Mouse (Mus musculus): ENCODE results near the gene Dmrt3.

Dmrt3 gene

GRCm38 (mm10) chr19:25610015-25610410 lies at the start of gene Dmrt3:
TSS of gene Dmrt3 (plus strand) at chr19:25610301.
- DNase-seq = no peak

DNA sequence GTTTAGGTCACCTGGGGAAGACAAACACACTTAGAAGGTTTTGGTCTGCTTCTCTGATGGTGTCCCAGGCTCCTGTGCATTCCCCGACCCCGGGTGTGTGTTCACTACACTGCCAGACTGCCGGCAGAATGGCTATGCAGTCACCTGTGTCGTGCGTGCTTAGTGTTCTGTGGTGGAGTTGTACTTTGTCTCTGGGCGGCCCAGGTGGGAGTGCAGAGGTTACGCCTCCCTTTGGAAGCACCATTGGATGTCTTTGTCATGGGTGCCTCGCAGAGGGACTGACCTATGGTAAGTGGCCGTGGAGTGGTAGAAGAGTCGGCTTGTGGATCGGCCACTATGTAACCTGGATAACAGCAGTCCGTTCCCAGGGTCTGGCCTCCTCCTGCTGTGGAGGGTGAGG lies 45.7 kb upstream of the Dmrt3 start:
- peak in 1 of 2 experiments; percentile 2 for DNase-seq

- no peak for DNase-seq
These were observed 40.3 kb upstream of the Dmrt3 start for GRCm38 (mm10) chr19:25569778-25570177.

DNA sequence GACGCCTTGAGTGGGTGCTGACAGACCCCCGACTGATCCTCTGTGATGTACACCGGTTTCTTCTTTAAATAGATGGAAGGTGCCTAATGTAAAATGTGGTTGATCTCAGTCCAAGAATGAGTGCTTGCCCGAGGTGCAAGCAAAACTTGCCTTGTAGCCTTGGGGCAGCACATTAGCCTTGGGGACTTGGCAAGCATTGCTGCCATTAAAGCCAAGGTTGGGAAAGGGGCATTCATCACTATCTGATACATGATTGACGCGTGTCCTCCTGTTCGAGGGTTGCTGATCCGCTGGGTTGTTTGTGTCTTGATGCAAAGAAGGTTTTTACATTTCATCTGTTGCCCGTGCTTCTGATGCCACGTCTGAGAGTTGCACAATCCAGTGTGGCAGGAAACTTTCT lies 35.7 kb upstream of the Dmrt3 start:
- DNase-seq = no peak

DNA sequence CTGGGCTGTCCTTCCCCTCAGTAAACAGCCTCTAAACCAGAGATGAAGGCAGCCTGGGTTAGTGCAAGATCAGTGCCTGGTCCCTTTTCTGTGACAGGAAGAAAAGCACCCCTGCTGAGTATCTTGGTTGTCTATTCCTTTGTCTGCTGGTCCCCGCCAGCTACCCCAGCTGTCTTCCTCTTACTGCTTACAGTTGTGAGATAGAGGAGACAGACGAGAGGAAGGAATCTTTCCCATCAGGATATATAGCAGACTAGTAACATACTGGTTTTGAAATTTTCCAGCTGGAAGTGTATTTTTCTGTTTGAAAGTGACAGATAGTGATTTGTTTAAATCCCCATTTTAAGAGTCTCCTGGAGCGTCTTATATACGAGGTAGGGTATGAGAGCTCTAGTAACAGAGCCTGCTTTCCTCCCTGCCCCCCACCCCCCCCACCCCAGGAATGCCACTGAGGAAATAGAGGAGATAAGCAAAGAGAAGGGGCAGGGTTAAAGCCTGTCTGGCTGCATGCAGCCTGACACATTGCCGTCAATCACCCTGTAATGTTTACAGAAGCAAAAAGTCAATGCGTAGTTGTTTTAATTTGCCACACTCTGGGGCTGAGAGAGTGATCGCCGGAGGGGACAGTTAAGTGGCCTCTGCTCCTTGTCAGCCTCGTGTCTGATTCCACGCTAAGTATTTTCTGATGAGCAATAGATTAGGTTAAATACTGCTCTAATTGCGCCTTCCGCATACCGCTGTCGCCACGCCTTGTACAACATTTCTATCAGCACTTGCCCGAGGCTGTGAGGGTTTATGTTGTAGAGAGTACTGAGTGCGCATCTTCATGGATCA lies 34.9 kb upstream of the Dmrt3 start:
- DNase-seq = no peak

DNA sequence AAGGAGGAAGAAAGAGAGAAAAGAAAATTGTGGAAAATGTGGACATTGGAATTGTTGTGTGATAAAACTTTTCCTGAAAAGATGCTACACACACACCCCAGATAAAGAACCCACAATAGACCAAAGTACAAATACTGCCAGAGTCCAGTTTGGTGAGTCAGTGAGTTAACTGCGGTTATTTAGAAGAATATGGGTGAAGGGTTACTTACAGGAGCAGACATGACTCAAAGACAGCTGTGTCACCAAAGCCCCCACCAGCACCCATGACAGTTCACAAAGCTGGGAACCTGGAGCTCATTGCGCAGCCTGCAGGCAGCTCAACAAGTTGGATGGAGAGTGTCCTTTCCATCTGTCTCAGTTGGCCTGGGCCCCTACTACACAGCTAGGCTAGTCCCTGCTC lies 31.7 kb upstream of the Dmrt3 start:
- no peak for DNase-seq

- peak in 1 of 2 experiments; percentile 17 for DNase-seq
These were observed 30.7 kb upstream of the Dmrt3 start for GRCm38 (mm10) chr19:25579440-25579839.

GRCm38 (mm10) chr19:25597717-25598232 lies 12.3 kb upstream of the Dmrt3 start:
- no peak for DNase-seq

DNA sequence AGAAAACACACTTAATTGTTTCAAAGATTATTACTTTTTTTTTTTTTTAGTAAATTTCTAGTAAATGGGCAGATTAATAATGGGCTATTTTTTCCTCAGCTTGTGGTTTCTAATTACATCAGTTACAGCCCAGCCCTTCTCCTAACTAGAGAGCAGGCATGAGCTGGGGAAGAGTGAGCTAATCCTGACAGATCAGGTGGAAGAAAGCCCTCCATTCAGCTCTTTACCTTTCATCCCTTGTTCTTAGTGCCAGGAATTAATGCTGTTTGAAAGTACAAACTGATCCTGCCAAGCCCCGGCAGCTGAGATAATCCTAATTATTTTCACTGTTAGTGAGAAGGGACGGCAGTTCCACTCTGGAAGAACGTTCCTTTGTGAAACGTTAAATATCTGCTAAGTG lies 11.5 kb upstream of the Dmrt3 start:
- no peak for DNase-seq

DNA sequence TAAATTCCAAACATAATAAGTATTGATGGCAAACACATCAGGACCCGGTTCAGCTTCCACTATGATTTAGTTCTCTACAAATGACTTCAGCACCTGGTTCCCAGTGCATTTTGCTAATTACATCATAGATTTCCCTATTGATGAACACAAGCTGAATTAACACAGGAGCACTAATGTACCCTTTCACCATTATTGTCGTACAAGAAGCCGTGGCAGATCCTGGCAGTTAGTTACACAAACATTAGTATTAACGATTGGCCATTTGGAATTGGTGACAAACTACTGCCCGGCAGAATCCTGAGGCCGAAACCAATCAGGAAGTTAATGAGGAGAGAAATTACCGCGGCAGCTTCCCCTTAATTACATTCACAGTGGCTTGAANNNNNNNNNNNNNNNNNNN lies 8.1 kb upstream of the Dmrt3 start:
- DNase-seq = no peak

DNA sequence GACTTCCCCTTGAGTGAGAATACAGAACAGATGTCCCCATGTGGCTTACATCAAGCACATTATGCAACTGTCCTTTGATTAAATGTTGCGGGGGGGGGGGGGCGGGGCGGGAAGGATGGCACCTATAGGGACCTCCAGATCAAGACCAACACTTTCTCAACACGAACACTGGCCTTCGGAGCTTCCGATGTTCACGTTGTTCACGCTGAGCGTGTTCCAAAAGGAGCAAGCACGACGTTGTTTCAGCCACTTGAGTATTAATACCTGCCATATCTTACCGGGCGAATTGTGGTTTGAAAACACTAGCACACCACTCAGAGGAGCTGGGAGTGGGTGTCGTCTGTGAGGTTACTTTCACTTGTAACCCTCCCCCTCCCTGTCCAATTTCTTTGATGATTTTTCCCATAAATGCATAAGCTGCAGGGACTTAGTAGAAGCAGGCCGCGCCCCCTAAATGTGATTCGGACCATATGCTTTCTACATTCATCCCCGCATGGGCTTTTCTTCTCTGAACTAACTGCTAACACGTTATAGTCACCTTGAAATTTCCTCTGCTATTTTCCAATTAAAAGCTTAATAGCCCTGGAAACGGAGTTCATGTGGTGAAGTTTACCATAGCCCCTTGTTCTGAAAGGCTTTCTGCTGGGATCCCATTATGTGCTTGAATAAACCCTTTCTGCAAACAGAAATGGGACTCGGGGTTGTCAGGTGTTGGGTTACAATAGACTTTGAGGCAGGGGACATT lies 2.5 kb upstream of the Dmrt3 start:
- DNase-seq = no peak

- no peak for DNase-seq
These were observed 1.9 kb upstream of the Dmrt3 start for GRCm38 (mm10) chr19:25608206-25608580.

DNA sequence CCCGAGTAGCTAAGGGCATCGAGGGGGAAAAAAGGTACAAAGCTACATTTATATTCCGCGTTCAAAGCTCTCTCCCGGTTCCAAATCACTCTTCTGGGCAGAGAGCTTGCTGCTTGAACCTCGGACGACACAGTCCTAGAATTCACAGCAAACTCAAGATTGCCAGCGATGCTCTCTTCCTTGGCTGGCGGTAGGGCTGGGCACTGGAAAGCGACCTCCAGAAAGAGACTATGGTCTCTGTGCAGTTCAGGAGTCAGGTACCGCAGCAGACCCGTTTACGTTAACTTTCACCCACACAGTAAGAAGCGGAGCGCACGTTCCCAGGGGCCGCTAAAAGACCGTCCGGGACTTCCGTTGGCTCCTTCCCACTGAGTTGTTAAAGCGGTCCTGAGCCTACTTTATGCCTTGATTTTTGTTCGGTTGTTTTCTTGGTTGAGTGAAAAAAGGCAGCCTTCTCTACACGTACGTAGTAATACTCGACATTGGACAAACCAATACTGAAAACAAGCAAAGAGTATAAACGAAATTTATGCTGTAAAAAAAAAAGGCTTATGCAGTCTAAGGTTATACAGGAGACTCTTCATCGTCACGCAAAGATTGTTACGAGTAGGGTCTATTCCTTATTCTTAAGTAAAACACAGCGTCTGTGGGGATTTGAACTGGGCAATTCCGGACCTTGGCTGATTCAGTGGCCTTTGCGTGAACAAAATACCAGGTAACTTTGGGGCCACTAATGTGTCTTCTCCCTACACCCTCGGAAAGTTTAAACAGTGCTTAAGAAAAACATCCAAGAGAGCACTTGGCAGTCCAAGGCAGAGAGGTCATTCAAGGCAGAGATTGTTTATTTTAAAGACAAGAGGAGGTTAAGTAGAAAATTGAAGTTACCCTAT lies 895 bp upstream of the Dmrt3 start:
- DNase-seq = no peak

GRCm38 (mm10) chr19:25610411-25611111 lies 460 bp downstream of the Dmrt3 start:
- peak in 1 of 2 experiments; percentile 39 for DNase-seq

- no peak for DNase-seq
These were observed 1.0 kb downstream of the Dmrt3 start for GRCm38 (mm10) chr19:25611116-25611515.

DNA sequence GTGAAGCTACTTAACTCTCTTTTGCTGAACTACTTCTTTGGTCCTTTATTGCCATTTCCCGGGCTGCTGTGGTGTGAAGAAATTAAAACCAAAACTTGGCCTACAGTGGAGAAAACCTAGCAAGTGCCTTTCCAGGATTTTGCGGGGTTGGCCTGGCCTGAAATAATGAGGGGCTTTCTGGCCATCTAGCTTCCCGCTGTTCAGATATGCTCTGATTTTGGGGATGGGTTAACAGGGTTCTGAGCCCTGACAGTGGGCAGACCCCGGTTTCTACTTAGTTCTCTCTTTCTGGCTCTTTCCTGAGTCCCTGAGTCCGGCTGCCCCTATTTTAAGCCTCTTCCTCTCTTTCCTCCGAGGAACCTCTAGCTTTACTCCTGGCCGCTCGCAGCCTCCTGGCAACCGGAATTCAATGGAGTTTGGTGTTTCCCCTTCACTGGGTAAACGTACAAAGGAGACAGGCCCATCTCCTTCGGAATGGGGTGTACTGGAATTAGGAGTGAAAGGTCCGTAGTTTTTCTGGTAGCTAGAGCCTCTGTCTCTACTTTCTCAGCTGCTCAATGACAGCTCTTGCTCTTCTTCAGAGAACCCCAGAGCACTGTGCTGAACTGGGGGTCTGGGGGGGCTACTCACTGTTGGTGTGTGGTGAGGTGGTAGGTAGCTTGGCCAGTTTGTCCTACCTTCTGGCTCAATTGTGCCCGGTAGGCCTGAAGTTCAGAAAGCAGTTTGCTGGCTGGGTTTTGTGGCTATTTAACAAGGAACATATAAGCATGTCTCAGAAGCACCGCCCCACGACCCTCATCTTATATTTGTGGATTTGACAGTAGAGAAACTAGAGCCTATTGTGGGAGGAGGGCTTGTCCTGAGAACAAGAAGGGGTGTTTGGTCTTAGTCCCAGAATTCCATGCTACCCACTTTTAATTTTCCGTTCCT lies 2.0 kb downstream of the Dmrt3 start:
- DNase-seq = no peak

GRCm38 (mm10) chr19:25612806-25613295 lies 2.8 kb downstream of the Dmrt3 start:
- no peak for DNase-seq

DNA sequence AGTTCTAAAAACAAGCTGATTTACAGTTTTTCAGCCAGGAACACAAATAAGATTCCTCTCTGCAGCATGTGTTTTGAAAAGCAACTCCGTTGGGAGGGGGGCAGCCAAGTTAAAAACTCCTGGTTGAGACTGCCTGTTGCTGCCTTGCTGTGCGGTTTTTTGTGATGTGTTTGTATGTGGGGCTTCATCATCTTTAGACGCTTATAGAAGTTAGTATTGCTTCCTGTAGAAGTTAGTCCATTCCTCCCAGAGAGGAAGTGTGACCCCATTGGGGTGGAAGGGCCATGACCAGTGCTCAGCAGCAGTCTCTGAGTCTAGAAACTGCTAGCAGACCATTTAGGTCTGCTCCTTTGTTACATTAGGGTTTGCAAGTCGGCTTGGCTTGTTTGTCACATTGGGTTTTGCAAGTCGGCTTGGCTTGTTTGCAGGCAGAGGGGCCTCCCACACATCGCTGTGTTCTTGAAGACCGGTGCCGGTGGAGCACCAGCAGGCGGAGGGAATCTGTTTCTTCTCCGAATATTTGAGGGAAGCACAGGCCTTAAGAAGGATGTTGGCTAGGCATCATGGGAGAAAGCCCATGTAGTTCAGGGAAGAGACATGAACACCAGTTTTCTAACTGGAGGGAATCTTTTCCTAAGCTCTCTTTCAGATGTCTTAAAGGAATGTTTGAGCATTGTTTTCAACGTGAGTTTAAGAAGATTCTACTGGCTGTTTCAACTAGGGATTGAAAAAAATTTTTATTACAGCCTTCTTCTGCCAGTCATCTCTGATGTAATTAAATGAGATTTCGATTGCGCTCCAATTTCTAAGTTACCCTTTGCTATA lies 3.6 kb downstream of the Dmrt3 start:
- DNase-seq = no peak

- DNase-seq = no peak
These were observed 5.8 kb downstream of the Dmrt3 start for GRCm38 (mm10) chr19:25615889-25616288.
